Mouse (Mus musculus) heart, embryonic 16.5 days (tissue): ENCODE data around the gene Ifrd1. TPM values are rescaled to one million over a fixed set of nuclear protein-coding genes. Genes with fewer than 3 reads are reported as not detected.
"Not testable (repeated sequence)": the region's sequence is repeated elsewhere in the genome, so short reads cannot be mapped to it uniquely, and the experiment has no call there.

Source experiments
- ATAC-seq: fragments of 200-750 bp; cut with Nextera tagmentation; replicated peaks from 2 replicates; pipeline ENCODE4 v1.8.0; 2017; ENCODE audit warnings: moderate number of reproducible peaks; ENCODE audit not compliant: insufficient read depth, low FRiP score; ENCODE audit errors: extremely low read depth
- H3K27ac ChIP-seq: fragments of 300-500 bp; sonication (generic); 2 replicates; pipeline ENCODE4 v1.5.1; 2014; ENCODE audit warnings: mild to moderate bottlenecking, low read length, control low read depth, moderate library complexity
- H3K27me3 ChIP-seq: fragments of 300-500 bp; sonication (generic); 2 replicates; pipeline ENCODE4 v1.6.1; 2014; ENCODE audit warnings: low read length, mixed read lengths; ENCODE audit not compliant: control insufficient read depth, insufficient read depth
- H3K36me3 ChIP-seq: fragments of 300-500 bp; sonication (generic); 2 replicates; pipeline ENCODE4 v1.6.1; 2014; ENCODE audit not compliant: control insufficient read depth, insufficient read depth
- H3K4me1 ChIP-seq: fragments of 300-500 bp; sonication (generic); 2 replicates; pipeline ENCODE4 v1.6.1; 2014; ENCODE audit warnings: low read length, mixed read lengths; ENCODE audit not compliant: control insufficient read depth, insufficient read depth
- H3K4me2 ChIP-seq: fragments of 300-500 bp; sonication (generic); 2 replicates; pipeline ENCODE4 v1.6.1; 2014; ENCODE audit warnings: low read depth, mild to moderate bottlenecking, control low read depth, low read length
- H3K4me3 ChIP-seq: fragments of 300-500 bp; sonication (generic); 2 replicates; pipeline ENCODE4 v1.5.1; 2014; ENCODE audit warnings: mild to moderate bottlenecking, control low read depth, low read length
- H3K9ac ChIP-seq: fragments of 300-500 bp; sonication (generic); 2 replicates; pipeline ENCODE4 v1.6.1; 2014; ENCODE audit warnings: low read length, control low read depth
- H3K9me3 ChIP-seq: fragments of 300-500 bp; sonication (generic); replicated peaks from 2 replicates; pipeline ENCODE4 v1.6.1; 2016; ENCODE audit warnings: low read length; ENCODE audit not compliant: control insufficient read depth
- WGBS: fragments of 180-500 bp; shearing (Covaris S2); extraction: QIAGEN DNeasy Blood & Tissue Kit; methylation state at CpG from one replicate; pipeline ENCODE4 v1.1.7; 2014; 5-methylcytosine and 5-hydroxymethylcytosine counted together
- polyA plus RNA-seq: library from polyadenylated mRNA; unstranded; fragments of >200 nt; fragmentation: Nextera tagmentation; extraction: Ambion mirVana; gene quantifications from 2 replicates; pipeline ENCODE4 v1.2.1, GENCODE M21; 2015

Gene Ifrd1
- polyA plus RNA-seq, 1 experiment from 2014 or later = 88.7 TPM

GRCm38 (mm10) chr12:40263006-40263405 lies 14.7 kb upstream of the Ifrd1 start:
- H3K36me3 ChIP-seq = no peaks in the 10 kb centered on the region
- no peak for ATAC-seq
- no peak overlapping the region for H3K4me3 ChIP-seq
- H3K4me2 ChIP-seq = no peak overlapping the region
- no peaks in the 10 kb centered on the region for H3K9me3 ChIP-seq
- no peak overlapping the region for H3K27ac ChIP-seq
- WGBS = 93% methylated on average over 6 of the region's 6 CpGs
- no peaks in the 10 kb centered on the region for H3K4me1 ChIP-seq
- H3K9ac ChIP-seq = no peak overlapping the region
- no peaks in the 10 kb centered on the region for H3K27me3 ChIP-seq

- no peak overlapping the region for H3K4me2 ChIP-seq
- no peaks in the 10 kb centered on the region for H3K27me3 ChIP-seq
- H3K9me3 ChIP-seq = no peaks in the 10 kb centered on the region
- ATAC-seq = no peak
- H3K36me3 ChIP-seq = no peaks in the 10 kb centered on the region
- H3K27ac ChIP-seq = no peak overlapping the region
- no peak overlapping the region for H3K4me3 ChIP-seq
- 81% methylated on average over 6 of the region's 6 CpGs for WGBS
- H3K4me1 ChIP-seq = no peaks in the 10 kb centered on the region
- no peak overlapping the region for H3K9ac ChIP-seq
Measured at GRCm38 (mm10) chr12:40258462-40259000, 10.2 kb upstream of the Ifrd1 start.

- Histone ChIP-seq H3K27me3 (no peaks in the 10 kb centered on the region), H3K4me1 (no peaks in the 10 kb centered on the region), H3K9ac (no peak overlapping the region), H3K4me2 (no peak overlapping the region), H3K4me3 (no peak overlapping the region), H3K36me3 (no peaks in the 10 kb centered on the region), H3K9me3 (no peaks in the 10 kb centered on the region), H3K27ac (no peak overlapping the region)
- 3% methylated on average over 8 of the region's 8 CpGs for WGBS
- ATAC-seq = no peak
Measured at GRCm38 (mm10) chr12:40257226-40257625, 8.9 kb upstream of the Ifrd1 start.

- no peak for ATAC-seq
- Histone ChIP-seq H3K9ac (no peak overlapping the region), H3K4me2 (no peak overlapping the region), H3K27me3 (no peaks in the 10 kb centered on the region), H3K4me1 (no peaks in the 10 kb centered on the region), H3K4me3 (no peak overlapping the region), H3K27ac (no peak overlapping the region), H3K9me3 (no peaks in the 10 kb centered on the region), H3K36me3 (no peaks in the 10 kb centered on the region)
- 76% methylated on average over 2 of the region's 2 CpGs for WGBS
Measured at GRCm38 (mm10) chr12:40256543-40256942, 8.2 kb upstream of the Ifrd1 start.

- Histone ChIP-seq H3K4me3 (no peak overlapping the region), H3K27ac (no peak overlapping the region), H3K9ac (no peak overlapping the region), H3K9me3 (no peaks in the 10 kb centered on the region), H3K4me2 (no peak overlapping the region), H3K27me3 (no peaks in the 10 kb centered on the region), H3K4me1 (no peaks in the 10 kb centered on the region), H3K36me3 (no peaks in the 10 kb centered on the region)
- ATAC-seq = no peak
Measured at GRCm38 (mm10) chr12:40256033-40256432, 7.7 kb upstream of the Ifrd1 start.

GRCm38 (mm10) chr12:40255310-40255709 lies 7.0 kb upstream of the Ifrd1 start:
- H3K27ac ChIP-seq, H3K36me3 ChIP-seq, H3K9ac ChIP-seq, H3K4me1 ChIP-seq, H3K4me3 ChIP-seq, H3K27me3 ChIP-seq, H3K9me3 ChIP-seq, ATAC-seq, H3K4me2 ChIP-seq: not testable (repeated sequence)
- WGBS = 79% methylated on average over 4 of the region's 4 CpGs

- H3K4me1 ChIP-seq = no peaks in the 10 kb centered on the region
- no peaks in the 10 kb centered on the region for H3K27me3 ChIP-seq
- H3K9ac ChIP-seq = no peak overlapping the region
- no peaks in the 10 kb centered on the region for H3K36me3 ChIP-seq
- no peak overlapping the region for H3K4me3 ChIP-seq
- ATAC-seq = no peak
- no peaks in the 10 kb centered on the region for H3K9me3 ChIP-seq
- no peak overlapping the region for H3K4me2 ChIP-seq
- H3K27ac ChIP-seq = no peak overlapping the region
- 79% methylated on average over 11 of the region's 11 CpGs for WGBS
Measured at GRCm38 (mm10) chr12:40254729-40255128, 6.4 kb upstream of the Ifrd1 start.

- WGBS = 54% methylated on average over 5 of the region's 5 CpGs
- H3K4me1 ChIP-seq = peaks cover under 1% of the 10 kb centered on the region; the same call in 1 of the 2 replicates
- H3K9ac ChIP-seq = no peak overlapping the region
- no peaks in the 10 kb centered on the region for H3K9me3 ChIP-seq
- H3K4me3 ChIP-seq = no peak overlapping the region
- H3K27ac ChIP-seq = no peak overlapping the region
- H3K36me3 ChIP-seq = no peaks in the 10 kb centered on the region
- no peak for ATAC-seq
- no peaks in the 10 kb centered on the region for H3K27me3 ChIP-seq
- no peak overlapping the region for H3K4me2 ChIP-seq
Measured at GRCm38 (mm10) chr12:40253241-40253640, 4.9 kb upstream of the Ifrd1 start.

GRCm38 (mm10) chr12:40250256-40250655 lies 2.0 kb upstream of the Ifrd1 start:
- Histone ChIP-seq H3K4me1 (peaks cover 5% of the 10 kb centered on the region; the same call in 1 of the 2 replicates), H3K27me3 (no peaks in the 10 kb centered on the region), H3K9me3 (no peaks in the 10 kb centered on the region), H3K27ac (no peak overlapping the region), H3K36me3 (no peaks in the 10 kb centered on the region), H3K4me2 (no peak overlapping the region), H3K4me3 (no peak overlapping the region), H3K9ac (no peak overlapping the region)
- no peak for ATAC-seq
